Mouse (Mus musculus): ENCODE measurements around the gene Gm45521. TPM values are rescaled to one million over a fixed set of nuclear protein-coding genes. Genes with fewer than 3 reads are reported as not detected.
A peak's percentile ranks its signal among the peaks of the same experiment; 100 is the strongest.

Gene Gm45521
- polyA plus RNA-seq, 1 experiment from 2014 or later = 0.67 TPM

DNA sequence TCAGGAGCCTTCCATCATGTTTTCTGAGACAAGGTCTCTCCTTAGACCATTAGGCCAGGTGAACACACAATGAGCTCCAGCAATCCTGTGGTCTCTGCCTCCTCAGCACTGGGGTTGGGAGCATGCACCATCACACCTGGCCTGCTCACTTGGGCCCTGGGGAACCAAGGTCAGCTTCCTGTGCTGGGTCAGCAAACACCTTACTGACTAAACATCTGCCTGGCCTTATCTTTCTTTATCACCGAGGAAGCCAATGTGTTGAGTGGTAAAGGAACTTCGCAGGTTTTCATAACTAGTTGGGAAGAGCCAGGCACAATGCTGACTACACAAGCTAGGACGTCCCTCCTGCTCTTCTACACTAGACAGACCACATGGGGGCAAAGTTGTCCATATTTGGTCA lies 32.9 kb downstream of the Gm45521 start:
- no peak overlapping the region for H3K4me3 ChIP-seq
- WGBS = 86% methylated on average over 3 of the region's 3 CpGs
- H3K4me1 ChIP-seq = no peaks in the 10 kb centered on the region
- H3K36me3 ChIP-seq = no peaks in the 10 kb centered on the region
- no peak for ATAC-seq (ENCODE audit: low FRiP score)
- H3K9me3 ChIP-seq (replicated peaks) = no peaks in the 10 kb centered on the region
- H3K27me3 ChIP-seq = no peaks in the 10 kb centered on the region
- H3K4me2 ChIP-seq (replicated peaks) = no peak overlapping the region
- no peak overlapping the region for H3K9ac ChIP-seq
- H3K27ac ChIP-seq = no peak overlapping the region

DNA sequence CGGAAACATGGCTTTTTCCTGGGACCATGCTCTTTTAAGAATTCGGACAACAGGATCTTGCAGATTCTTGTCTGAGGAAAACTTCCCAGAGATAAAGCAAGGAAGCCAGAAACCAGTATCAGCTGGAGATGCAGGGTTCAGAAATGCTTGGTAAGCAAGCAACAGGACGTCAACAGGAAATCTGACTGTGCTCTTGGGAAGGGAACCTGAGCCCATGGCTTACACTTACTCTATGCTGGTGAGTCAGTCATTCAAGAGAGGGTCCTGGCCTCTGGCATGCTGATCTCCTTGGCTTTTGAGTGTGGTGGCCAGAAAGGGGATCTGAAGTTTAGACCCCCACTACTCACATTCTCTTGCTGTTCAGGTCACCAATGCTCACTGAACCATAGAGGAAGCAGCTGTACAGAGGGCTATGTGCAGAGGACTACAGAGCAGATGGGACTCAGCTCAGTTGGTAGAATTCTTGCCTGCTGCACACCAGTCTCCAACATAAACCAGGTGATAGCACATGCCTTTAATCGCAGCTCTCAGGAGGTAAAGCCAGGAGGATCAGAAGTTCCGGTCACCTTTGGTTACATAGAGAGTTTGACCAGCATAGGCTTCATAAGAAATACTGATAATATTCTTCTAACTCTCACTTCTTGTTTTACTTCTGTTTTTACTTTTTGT lies 34.2 kb downstream of the Gm45521 start:
- no peak overlapping the region for H3K27ac ChIP-seq

DNA sequence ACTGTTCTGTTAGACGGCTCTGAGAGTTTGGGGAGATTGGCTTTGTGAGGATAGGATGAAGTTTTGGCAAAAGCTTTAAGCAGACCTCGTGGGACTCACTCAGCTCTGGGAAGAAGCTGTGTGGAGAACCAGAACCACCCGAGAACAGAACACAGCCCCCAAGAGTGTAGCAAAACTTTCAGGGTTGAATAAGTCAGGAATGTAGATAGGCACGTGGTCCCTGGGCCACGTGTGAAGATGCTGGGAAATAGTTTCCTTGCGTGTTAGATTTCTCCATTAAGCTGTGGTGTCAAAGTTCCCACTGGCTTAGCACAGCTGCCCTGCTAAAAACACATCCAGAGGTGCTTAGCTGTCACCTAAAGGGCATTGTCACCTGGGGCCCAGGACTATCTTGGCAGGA lies 35.1 kb downstream of the Gm45521 start:
- Histone ChIP-seq H3K9me3 (replicated peaks) (no peaks in the 10 kb centered on the region), H3K4me1 (no peaks in the 10 kb centered on the region), H3K4me3 (no peak overlapping the region), H3K27ac (no peak overlapping the region), H3K36me3 (no peaks in the 10 kb centered on the region), H3K27me3 (no peaks in the 10 kb centered on the region), H3K4me2 (replicated peaks) (no peak overlapping the region), H3K9ac (no peak overlapping the region)
- 68% methylated on average over 6 of the region's 6 CpGs for whole genome bisulfite sequencing
- ATAC-seq (ENCODE audit: low FRiP score) = no peak

More for the DNA sequence above, 34.2 kb downstream of the Gm45521 start:
- no peaks in the 10 kb centered on the region for H3K36me3 ChIP-seq
- H3K4me2 ChIP-seq (replicated peaks) = no peak overlapping the region
- no peaks in the 10 kb centered on the region for H3K9me3 ChIP-seq (replicated peaks)
- H3K27me3 ChIP-seq = no peaks in the 10 kb centered on the region
- no peak overlapping the region for H3K4me3 ChIP-seq
- WGBS = 74% methylated on average over 5 of the region's 5 CpGs
- no peak for ATAC-seq (ENCODE audit: low FRiP score)
- H3K9ac ChIP-seq = no peak overlapping the region
- H3K4me1 ChIP-seq = no peaks in the 10 kb centered on the region

DNA sequence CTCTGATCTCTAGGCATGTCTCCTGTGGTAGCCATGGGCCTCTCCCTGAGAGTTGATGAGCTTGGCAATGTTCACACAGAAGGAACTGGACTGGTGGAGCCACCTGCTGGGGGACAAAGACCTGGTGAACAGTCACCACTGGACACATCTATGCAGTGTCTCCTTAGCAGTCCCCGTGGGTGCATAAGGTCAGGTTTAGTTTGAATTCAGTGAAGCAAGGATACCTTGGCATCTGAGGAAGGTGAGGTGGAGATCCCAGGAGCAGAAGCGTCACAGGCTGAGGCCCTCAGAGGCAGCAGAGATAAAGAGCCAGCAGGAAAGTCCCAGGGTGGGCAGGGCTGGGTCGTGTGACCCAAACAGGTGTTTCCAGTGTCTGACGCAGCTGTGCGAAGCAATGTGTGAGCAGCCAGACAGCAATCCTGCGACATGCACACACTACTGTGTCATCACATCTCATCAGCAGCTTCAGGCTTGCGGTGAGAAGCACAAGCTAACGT lies 37.2 kb downstream of the Gm45521 start, which contains the start of gene Dnase1l3:
Gene Dnase1l3 (minus strand): TSS at position 303 of the 497 bp plus-strand sequence.
- Histone ChIP-seq H3K9me3 (replicated peaks) (no peaks in the 10 kb centered on the region), H3K4me1 (no peaks in the 10 kb centered on the region), H3K9ac (no peak within 1 kb of the TSS), H3K4me3 (no peak within 1 kb of the TSS), H3K27me3 (peaks cover 10% of the 10 kb centered on the region), H3K36me3 (no peaks in the 10 kb centered on the region), H3K4me2 (replicated peaks) (no peak within 1 kb of the TSS), H3K27ac (no peak within 1 kb of the TSS)
- ATAC-seq (ENCODE audit: low FRiP score) = no peak
- 75% methylated on average over 8 of the region's 8 CpGs for WGBS

DNA sequence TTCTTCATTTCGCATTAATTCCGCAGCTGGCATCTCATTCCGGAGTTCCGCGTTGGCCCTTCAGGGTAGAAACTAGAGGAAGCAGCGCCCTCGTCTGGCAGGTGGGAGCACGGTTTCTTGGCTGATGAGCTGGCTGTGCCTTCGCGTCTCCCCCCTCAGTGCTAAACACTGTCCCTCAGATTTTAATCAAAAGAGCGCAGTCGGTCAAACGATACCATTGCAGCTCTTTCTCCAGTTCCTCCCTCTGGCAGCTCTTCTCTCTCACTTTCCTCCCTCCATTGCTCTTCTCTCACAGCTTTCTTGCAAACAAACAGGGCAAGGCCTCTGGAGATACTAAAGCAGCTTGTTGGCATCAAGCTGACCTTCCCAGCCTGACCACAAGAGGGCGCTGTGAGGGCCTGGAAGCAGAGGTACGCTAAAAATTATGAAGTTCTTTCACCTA lies 40.2 kb downstream of the Gm45521 start:
- H3K36me3 ChIP-seq = no peaks in the 10 kb centered on the region
- H3K4me3 ChIP-seq = peak overlapping the region; percentile 13; the same call in 1 of the 2 replicates
- peaks cover 40% of the 10 kb centered on the region for H3K27me3 ChIP-seq
- no peaks in the 10 kb centered on the region for H3K9me3 ChIP-seq (replicated peaks)
- no peaks in the 10 kb centered on the region for H3K4me1 ChIP-seq
- H3K27ac ChIP-seq = no peak overlapping the region
- WGBS = 2% methylated on average over 15 of the region's 15 CpGs
- ATAC-seq (ENCODE audit: low FRiP score) = peak; percentile 26; the same call in 1 of the 2 replicates
- H3K4me2 ChIP-seq (replicated peaks) = peak overlapping the region; percentile 41
- no peak overlapping the region for H3K9ac ChIP-seq

DNA sequence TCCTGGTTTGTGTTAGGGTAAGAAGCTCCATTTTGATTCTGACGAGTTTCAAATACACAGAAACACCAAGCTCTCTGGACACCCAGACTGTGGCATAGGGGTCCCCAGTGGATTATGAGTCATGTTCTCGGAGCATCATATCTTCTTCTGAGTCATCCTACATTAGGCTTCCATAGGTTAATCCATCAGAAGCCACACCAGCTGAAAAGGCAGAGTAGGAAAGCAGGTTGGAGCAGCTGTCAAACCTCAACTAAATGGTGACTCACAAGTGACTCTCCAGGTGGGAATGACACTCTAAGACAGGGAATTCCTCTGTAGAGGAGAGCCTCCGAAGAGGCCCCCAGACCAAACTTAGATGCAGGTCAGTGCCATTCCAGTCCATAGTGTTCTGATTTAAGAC lies 41.9 kb downstream of the Gm45521 start:
- Histone ChIP-seq H3K27ac (no peak overlapping the region), H3K4me3 (no peak overlapping the region), H3K4me1 (peaks cover 5% of the 10 kb centered on the region), H3K4me2 (replicated peaks) (no peak overlapping the region), H3K27me3 (peaks cover 40% of the 10 kb centered on the region), H3K36me3 (no peaks in the 10 kb centered on the region), H3K9me3 (replicated peaks) (no peaks in the 10 kb centered on the region), H3K9ac (no peak overlapping the region)
- ATAC-seq (ENCODE audit: low FRiP score) = no peak
- 86% methylated on average over 3 of the region's 3 CpGs for WGBS

DNA sequence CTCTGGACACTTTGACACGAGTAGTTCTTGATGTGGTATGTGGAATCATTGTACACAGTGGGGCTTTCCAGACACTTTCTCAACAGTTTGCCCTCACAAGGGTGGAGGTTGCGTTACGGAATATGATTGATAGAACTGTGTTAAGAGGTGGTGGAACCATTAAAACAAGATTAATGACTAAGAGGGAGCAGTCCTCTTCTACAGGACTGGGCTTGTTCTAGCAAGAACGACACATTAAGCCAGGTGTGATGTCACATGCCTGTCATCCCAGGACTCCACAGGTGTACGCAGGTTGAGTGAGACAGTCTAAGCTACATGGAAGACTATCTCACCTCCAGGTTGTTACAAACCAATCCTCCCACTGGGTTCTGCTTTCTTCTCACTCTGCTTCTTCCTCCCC lies 42.3 kb downstream of the Gm45521 start:
- Histone ChIP-seq H3K9ac (no peak overlapping the region), H3K36me3 (no peaks in the 10 kb centered on the region), H3K27ac (no peak overlapping the region), H3K4me1 (peaks cover 10% of the 10 kb centered on the region), H3K9me3 (replicated peaks) (no peaks in the 10 kb centered on the region), H3K4me3 (no peak overlapping the region), H3K4me2 (replicated peaks) (no peak overlapping the region), H3K27me3 (peaks cover 40% of the 10 kb centered on the region)
- 82% methylated on average over 5 of the region's 5 CpGs for WGBS
- no peak for ATAC-seq (ENCODE audit: low FRiP score)

DNA sequence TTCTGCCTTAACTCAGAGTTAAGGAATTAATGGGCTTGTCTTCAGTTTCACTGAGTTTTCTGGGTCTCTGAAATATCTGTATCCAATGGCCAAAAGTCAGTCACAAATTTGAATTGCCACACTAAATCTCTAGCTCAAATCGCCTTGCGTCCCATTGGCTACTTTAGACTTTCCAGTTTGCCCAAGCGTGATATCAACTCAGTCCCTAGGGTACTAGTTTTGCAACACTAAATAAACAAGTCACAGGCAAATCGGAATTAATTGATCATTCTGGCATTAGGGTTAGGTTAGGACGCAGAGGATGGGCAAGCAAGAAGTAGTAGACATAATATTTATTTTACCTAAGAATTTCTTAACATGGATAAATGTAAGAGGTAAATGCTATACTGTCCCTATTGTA lies 43.2 kb downstream of the Gm45521 start:
- ATAC-seq (ENCODE audit: low FRiP score) = no peak
- Histone ChIP-seq H3K4me3 (no peak overlapping the region), H3K4me1 (peaks cover 10% of the 10 kb centered on the region), H3K27me3 (peaks cover 40% of the 10 kb centered on the region), H3K27ac (no peak overlapping the region), H3K9me3 (replicated peaks) (no peaks in the 10 kb centered on the region), H3K4me2 (replicated peaks) (no peak overlapping the region), H3K9ac (no peak overlapping the region), H3K36me3 (no peaks in the 10 kb centered on the region)
- WGBS = 81% methylated on average over 5 of the region's 5 CpGs

DNA sequence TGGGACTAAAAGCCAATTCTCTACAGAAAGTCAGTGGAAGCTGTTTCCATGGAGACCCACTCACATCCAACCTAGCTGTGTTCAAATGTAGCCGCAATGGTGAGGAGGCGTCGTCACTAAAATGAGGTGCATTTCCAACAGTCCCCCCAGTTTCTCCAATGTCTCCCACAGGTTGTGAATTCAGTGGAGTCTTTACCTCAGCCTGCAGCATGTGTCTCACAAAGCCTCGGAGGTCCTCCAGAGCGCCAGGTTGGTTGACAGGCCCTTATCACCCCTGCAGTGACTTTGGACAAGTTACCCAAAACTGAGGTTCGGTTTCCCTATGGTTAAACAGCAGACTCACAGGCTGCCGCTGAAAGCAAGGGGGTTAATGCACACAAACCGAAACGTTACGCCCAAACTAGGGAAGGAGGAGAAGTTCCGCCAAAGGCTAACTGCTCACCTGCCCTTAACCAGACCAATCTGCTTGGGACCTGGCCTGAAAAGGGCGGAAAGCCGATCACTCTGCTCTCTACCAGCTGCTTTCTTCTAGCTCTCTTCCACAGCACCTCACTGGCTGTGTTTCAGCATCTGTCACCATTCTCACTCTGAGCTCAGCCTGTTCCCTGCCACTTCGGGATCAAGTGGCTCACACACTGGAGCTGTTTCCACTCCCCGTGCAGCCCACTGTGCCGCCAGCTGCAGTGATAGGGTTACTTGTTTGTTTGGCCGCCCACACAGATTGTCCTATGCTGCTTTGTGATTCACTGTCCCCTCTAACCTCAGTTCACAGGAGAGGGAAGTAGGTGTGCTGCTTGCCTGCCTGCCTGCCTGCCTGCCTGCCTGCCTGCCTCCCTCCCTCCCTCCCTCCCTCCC lies 44.0 kb downstream of the Gm45521 start:
- no peaks in the 10 kb centered on the region for H3K9me3 ChIP-seq (replicated peaks)
- peaks cover 40% of the 10 kb centered on the region for H3K27me3 ChIP-seq
- no peak overlapping the region for H3K4me3 ChIP-seq
- ATAC-seq (ENCODE audit: low FRiP score) = no peak
- H3K27ac ChIP-seq = no peak overlapping the region
- no peak overlapping the region for H3K9ac ChIP-seq
- 24% methylated on average over 17 of the region's 17 CpGs for WGBS
- H3K36me3 ChIP-seq = no peaks in the 10 kb centered on the region
- no peak overlapping the region for H3K4me2 ChIP-seq (replicated peaks)
- H3K4me1 ChIP-seq = peaks cover 10% of the 10 kb centered on the region

DNA sequence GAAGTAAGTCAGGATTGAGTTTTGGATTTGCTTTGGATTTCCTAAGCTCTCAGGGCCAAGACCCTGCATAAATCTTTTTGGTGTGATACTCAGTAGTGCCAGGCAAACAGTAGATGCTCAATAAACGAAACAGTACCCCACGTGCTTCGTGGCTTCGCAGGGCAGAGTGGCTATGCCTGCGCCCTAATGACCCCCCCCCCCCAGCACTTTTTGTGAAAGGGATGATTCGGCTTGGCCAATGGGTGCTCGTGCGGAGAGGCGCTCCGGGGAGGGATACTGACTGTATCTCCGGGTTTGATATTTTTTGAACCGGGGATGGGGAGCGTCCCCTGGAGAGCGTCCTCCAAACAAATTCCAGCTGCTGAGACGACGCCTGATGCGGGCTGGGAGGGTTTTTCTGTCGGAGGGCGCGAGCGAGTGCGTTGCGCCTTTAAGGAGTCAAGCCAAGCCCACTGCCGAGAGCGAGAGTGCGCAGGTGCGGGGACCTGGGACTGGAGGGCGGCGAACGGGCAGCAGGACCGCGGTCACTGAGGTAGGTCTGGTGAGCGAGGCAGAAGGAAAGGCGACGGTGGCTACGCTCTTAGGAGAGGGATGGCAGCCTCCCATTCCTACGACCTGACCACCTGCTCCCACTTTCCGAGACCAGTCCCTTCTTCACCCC lies 45.5 kb downstream of the Gm45521 start, which contains the start of gene Abhd6:
Gene Abhd6 (plus strand): TSS at position 471 of the 661 bp plus-strand sequence.
- 3% methylated on average over 38 of the region's 38 CpGs for WGBS
- Histone ChIP-seq H3K4me3 (peak within 1 kb of the TSS; percentile 57), H3K4me1 (peaks cover 10% of the 10 kb centered on the region), H3K9me3 (replicated peaks) (no peaks in the 10 kb centered on the region), H3K27me3 (peaks cover 40% of the 10 kb centered on the region), H3K4me2 (replicated peaks) (peak within 1 kb of the TSS; percentile 77), H3K9ac (peak within 1 kb of the TSS; percentile 66), H3K27ac (peak within 1 kb of the TSS; percentile 72), H3K36me3 (no peaks in the 10 kb centered on the region)
- peak; percentile 90 for ATAC-seq (ENCODE audit: low FRiP score)

DNA sequence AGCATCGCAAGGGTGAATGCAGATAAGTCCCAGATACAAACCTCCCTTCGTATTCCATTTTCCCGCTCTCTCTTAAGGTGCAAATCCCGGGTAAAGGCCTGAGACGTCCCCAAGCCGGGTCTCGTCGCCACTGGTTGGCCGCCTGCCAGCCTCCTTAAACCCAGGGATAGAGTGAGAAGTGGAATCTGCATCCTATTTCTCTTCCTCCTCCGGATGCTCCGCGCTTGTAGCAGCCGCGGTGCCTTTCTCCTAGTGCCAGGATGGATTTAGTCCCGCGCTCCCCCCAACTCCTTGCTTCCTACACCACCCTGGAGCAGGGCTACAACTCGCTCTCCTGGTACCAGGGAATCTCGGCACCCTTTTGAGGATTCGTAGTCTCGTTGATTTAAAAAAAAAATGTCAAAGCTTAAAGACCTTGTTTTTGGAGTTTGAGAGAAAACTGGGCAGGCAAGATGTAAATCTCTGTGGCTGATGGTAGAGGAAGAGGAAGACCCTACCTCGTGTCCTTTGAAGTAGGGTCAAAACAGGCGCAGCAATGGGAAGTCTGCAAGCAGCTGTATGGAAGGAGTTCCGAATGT lies 46.1 kb downstream of the Gm45521 start:
- ATAC-seq (ENCODE audit: low FRiP score) = peak; percentile 63
- peaks cover 10% of the 10 kb centered on the region for H3K4me1 ChIP-seq
- peak overlapping the region; percentile 66 for H3K9ac ChIP-seq
- H3K27ac ChIP-seq = peak overlapping the region; percentile 72
- WGBS = under 1% methylated on average over 23 of the region's 23 CpGs
- no peaks in the 10 kb centered on the region for H3K9me3 ChIP-seq (replicated peaks)
- H3K27me3 ChIP-seq = peaks cover 40% of the 10 kb centered on the region
- H3K4me2 ChIP-seq (replicated peaks) = peak overlapping the region; percentile 77
- no peaks in the 10 kb centered on the region for H3K36me3 ChIP-seq
- H3K4me3 ChIP-seq = peak overlapping the region; percentile 57

All from hindbrain, embryonic 12.5 days (tissue).